Mouse (Mus musculus) liver, embryonic 15.5 days (tissue): ENCODE measurements at regions not wholly inside any gene's neighbourhood (a gene's known extent, or its start where the extent isn't known, plus 50 kb on each side); places are given as distances from the start of the nearest gene placed in this dataset.

Experiments
- ATAC-seq: fragments of 200-750 bp; cut with Nextera tagmentation; 2 replicates; pipeline ENCODE4 v1.8.0; 2017; ENCODE audit warnings: moderate number of reproducible peaks, mild to moderate bottlenecking, moderate library complexity; ENCODE audit not compliant: insufficient read depth
- H3K27ac ChIP-seq: fragments of 300-500 bp; sonication (generic); replicated peaks from 2 replicates; pipeline ENCODE4 v1.5.1; 2015; ENCODE audit warnings: mild to moderate bottlenecking, inconsistent platforms
- H3K27me3 ChIP-seq: fragments of 300-500 bp; sonication (generic); 2 replicates; pipeline ENCODE4 v1.6.1; 2015; ENCODE audit warnings: mild to moderate bottlenecking, inconsistent platforms
- H3K36me3 ChIP-seq: fragments of 300-500 bp; sonication (generic); replicated peaks from 2 replicates; pipeline ENCODE4 v1.6.1; 2015; ENCODE audit warnings: moderate library complexity, mild to moderate bottlenecking, inconsistent platforms
- H3K4me1 ChIP-seq: fragments of 300-500 bp; sonication (generic); replicated peaks from 2 replicates; pipeline ENCODE4 v1.6.1; 2015; ENCODE audit warnings: inconsistent platforms
- H3K4me2 ChIP-seq: fragments of 300-500 bp; sonication (generic); 2 replicates; pipeline ENCODE4 v1.6.1; 2015; ENCODE audit warnings: moderate library complexity, mild to moderate bottlenecking, inconsistent platforms
- H3K4me3 ChIP-seq: fragments of 300-500 bp; sonication (generic); replicated peaks from 2 replicates; pipeline ENCODE4 v1.5.1; 2015; ENCODE audit warnings: mild to moderate bottlenecking, inconsistent platforms
- H3K9ac ChIP-seq: fragments of 300-500 bp; sonication (generic); 2 replicates; pipeline ENCODE4 v1.6.1; 2015; ENCODE audit warnings: moderate library complexity, mild to moderate bottlenecking, inconsistent platforms
- H3K9me3 ChIP-seq: fragments of 300-500 bp; sonication (generic); replicated peaks from 2 replicates; pipeline ENCODE4 v1.6.1; 2016; ENCODE audit warnings: inconsistent platforms
- WGBS: fragments of 180-500 bp; shearing (Covaris S2); methylation state at CpG from one replicate; pipeline ENCODE4 v1.1.7; 2015; ENCODE audit warnings: mixed read lengths; ENCODE audit not compliant: insufficient replicate concordance; 5-methylcytosine and 5-hydroxymethylcytosine counted together

- Histone ChIP-seq H3K4me3 (no peak overlapping the region), H3K36me3 (no peaks in the 10 kb centered on the region), H3K27me3 (no peaks in the 10 kb centered on the region), H3K4me2 (no peak overlapping the region), H3K9me3 (no peaks in the 10 kb centered on the region), H3K27ac (peak overlapping the region; percentile 65), H3K9ac (no peak overlapping the region), H3K4me1 (peaks cover 46% of the 10 kb centered on the region)
- ATAC-seq, result no peak
- 31% methylated on average over 9 of the region's 9 CpGs for WGBS
Measured at GRCm38 (mm10) chr4:95162386-95163090, 110.5 kb upstream of the Jun start.

- H3K27ac ChIP-seq, result peak overlapping the region; percentile 65; the same call in 1 of the 2 replicates
- H3K36me3 ChIP-seq, result no peaks in the 10 kb centered on the region
Measured at GRCm38 (mm10) chr4:95163403-95163802, 111.4 kb upstream of the Jun start.

GRCm38 (mm10) chr4:95166503-95166902, 114.5 kb upstream of the Jun start:
- no peaks in the 10 kb centered on the region for H3K36me3 ChIP-seq
- H3K4me1 ChIP-seq, result peaks cover 21% of the 10 kb centered on the region
- no peak for ATAC-seq
- WGBS, result 62% methylated on average over 5 of the region's 5 CpGs
- H3K4me3 ChIP-seq, result no peak overlapping the region
- no peaks in the 10 kb centered on the region for H3K27me3 ChIP-seq
- H3K9me3 ChIP-seq, result no peaks in the 10 kb centered on the region
- no peak overlapping the region for H3K4me2 ChIP-seq
- H3K9ac ChIP-seq, result no peak overlapping the region
- H3K27ac ChIP-seq, result no peak overlapping the region

More at GRCm38 (mm10) chr4:95163403-95163802, 111.4 kb upstream of the Jun start:
- H3K4me3 ChIP-seq, result no peak overlapping the region
- no peaks in the 10 kb centered on the region for H3K27me3 ChIP-seq
- no peak overlapping the region for H3K4me2 ChIP-seq
- H3K9me3 ChIP-seq, result no peaks in the 10 kb centered on the region
- H3K9ac ChIP-seq, result no peak overlapping the region
- WGBS, result 65% methylated on average over 4 of the region's 4 CpGs
- H3K4me1 ChIP-seq, result peaks cover 39% of the 10 kb centered on the region
- ATAC-seq, result no peak

GRCm38 (mm10) chr4:95167216-95167615, 115.2 kb upstream of the Jun start:
- ATAC-seq, result no peak
- 50% methylated on average over 1 of the region's 1 CpGs for WGBS
- H3K27ac ChIP-seq, result no peak overlapping the region
- H3K36me3 ChIP-seq, result no peaks in the 10 kb centered on the region
- peaks cover 14% of the 10 kb centered on the region for H3K4me1 ChIP-seq
- no peaks in the 10 kb centered on the region for H3K27me3 ChIP-seq
- H3K9ac ChIP-seq, result no peak overlapping the region
- H3K9me3 ChIP-seq, result no peaks in the 10 kb centered on the region
- no peak overlapping the region for H3K4me3 ChIP-seq
- no peak overlapping the region for H3K4me2 ChIP-seq

GRCm38 (mm10) chr4:95169702-95170101, 117.7 kb upstream of the Jun start:
- no peaks in the 10 kb centered on the region for H3K9me3 ChIP-seq
- no peak overlapping the region for H3K4me3 ChIP-seq
- H3K27me3 ChIP-seq, result no peaks in the 10 kb centered on the region
- no peaks in the 10 kb centered on the region for H3K36me3 ChIP-seq
- no peak overlapping the region for H3K27ac ChIP-seq
- no peak overlapping the region for H3K9ac ChIP-seq
- 54% methylated on average over 2 of the region's 2 CpGs for WGBS
- H3K4me2 ChIP-seq, result no peak overlapping the region
- H3K4me1 ChIP-seq, result no peaks in the 10 kb centered on the region
- no peak for ATAC-seq

DNA sequence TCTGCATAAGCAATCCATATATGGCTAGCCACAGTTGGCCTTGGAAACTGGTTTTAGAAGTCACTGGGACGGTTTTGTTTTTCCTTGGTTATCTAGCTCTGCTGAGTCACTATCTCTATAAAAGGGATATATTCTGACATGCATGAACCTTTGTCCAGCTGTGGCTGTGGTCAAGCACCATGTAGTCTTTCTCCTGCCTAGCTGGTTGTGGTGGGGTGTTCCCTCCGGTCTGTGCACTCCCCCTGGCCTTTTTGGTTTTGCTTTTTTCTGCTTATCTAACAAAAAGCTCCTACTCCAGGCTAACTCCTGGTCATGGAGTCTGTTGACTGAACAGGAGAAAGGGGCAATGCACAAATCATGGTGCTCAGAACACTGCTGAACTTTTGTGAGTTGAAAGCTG, 125.7 kb upstream of the Jun start:
- H3K4me2 ChIP-seq, result no peak overlapping the region
- WGBS, result 19% methylated on average over 2 of the region's 2 CpGs
- peaks cover 5% of the 10 kb centered on the region; the same call in 1 of the 2 replicates for H3K4me1 ChIP-seq
- H3K27ac ChIP-seq, result no peak overlapping the region
- H3K4me3 ChIP-seq, result no peak overlapping the region
- no peak overlapping the region for H3K9ac ChIP-seq
- H3K9me3 ChIP-seq, result no peaks in the 10 kb centered on the region
- no peak for ATAC-seq
- no peaks in the 10 kb centered on the region for H3K27me3 ChIP-seq
- no peaks in the 10 kb centered on the region for H3K36me3 ChIP-seq

DNA sequence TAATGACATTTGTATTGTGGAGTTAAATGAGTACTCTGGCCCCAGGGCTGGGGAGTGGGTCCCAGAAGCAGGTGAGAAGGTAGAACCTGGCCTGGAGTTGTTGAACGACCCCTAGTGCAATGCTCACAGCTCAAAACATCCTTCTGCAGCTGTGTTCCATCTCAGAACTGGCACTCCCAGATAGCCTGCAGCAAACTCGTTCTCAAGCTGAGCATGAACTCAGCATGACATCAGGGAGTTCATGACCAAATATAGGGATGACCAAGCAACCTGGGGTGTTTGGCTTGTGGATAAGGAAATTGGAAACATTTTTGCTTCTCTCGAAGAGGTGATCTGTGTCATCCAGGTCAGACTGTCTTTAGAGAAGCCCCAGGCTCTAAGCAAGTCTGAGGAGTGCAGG, 126.4 kb upstream of the Jun start:
- Histone ChIP-seq H3K4me3 (no peak overlapping the region), H3K4me1 (peaks cover 5% of the 10 kb centered on the region; the same call in 1 of the 2 replicates), H3K27ac (no peak overlapping the region), H3K9ac (no peak overlapping the region), H3K9me3 (no peaks in the 10 kb centered on the region), H3K27me3 (no peaks in the 10 kb centered on the region), H3K36me3 (no peaks in the 10 kb centered on the region), H3K4me2 (no peak overlapping the region)
- ATAC-seq, result no peak
- 37% methylated on average over 3 of the region's 3 CpGs for WGBS

GRCm38 (mm10) chr4:95178900-95179299, 126.9 kb upstream of the Jun start:
- no peak overlapping the region for H3K4me3 ChIP-seq
- 63% methylated on average over 8 of the region's 8 CpGs for WGBS
- no peak overlapping the region for H3K9ac ChIP-seq
- ATAC-seq, result no peak
- H3K27me3 ChIP-seq, result no peaks in the 10 kb centered on the region
- no peak overlapping the region for H3K4me2 ChIP-seq
- H3K9me3 ChIP-seq, result no peaks in the 10 kb centered on the region
- H3K36me3 ChIP-seq, result no peaks in the 10 kb centered on the region
- H3K27ac ChIP-seq, result no peak overlapping the region
- H3K4me1 ChIP-seq, result peaks cover 5% of the 10 kb centered on the region; the same call in 1 of the 2 replicates

DNA sequence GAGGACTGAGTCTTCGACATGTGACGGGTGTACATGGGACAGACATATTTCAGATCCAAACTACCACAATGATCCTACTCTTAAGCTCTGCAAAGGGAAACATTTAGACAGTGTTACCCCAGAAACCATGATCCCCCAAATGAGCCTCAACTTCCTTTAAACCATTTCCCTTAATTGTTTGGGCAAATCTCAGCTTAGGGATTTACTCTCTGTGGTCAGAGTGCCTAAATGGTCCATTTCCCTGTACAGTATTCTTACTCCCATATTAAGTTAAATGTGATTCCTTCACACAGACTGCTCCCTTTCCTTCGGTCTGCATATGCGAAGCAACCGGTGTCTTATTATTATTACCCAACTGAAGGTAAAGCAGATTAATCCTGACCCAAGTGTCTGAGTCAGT, 128.4 kb upstream of the Jun start:
- no peak for ATAC-seq

GRCm38 (mm10) chr4:95180999-95181398, 129.0 kb upstream of the Jun start:
- Histone ChIP-seq H3K9me3 (no peaks in the 10 kb centered on the region), H3K9ac (no peak overlapping the region), H3K4me1 (peaks cover 5% of the 10 kb centered on the region; the same call in 1 of the 2 replicates), H3K27ac (no peak overlapping the region), H3K36me3 (no peaks in the 10 kb centered on the region), H3K4me3 (no peak overlapping the region), H3K4me2 (no peak overlapping the region), H3K27me3 (no peaks in the 10 kb centered on the region)
- no peak for ATAC-seq

More for the DNA sequence above, 128.4 kb upstream of the Jun start:
- Histone ChIP-seq H3K4me1 (peaks cover 5% of the 10 kb centered on the region; the same call in 1 of the 2 replicates), H3K27me3 (no peaks in the 10 kb centered on the region), H3K4me2 (no peak overlapping the region), H3K4me3 (no peak overlapping the region), H3K36me3 (no peaks in the 10 kb centered on the region), H3K9me3 (no peaks in the 10 kb centered on the region), H3K27ac (no peak overlapping the region), H3K9ac (no peak overlapping the region)
- 76% methylated on average over 5 of the region's 5 CpGs for WGBS

DNA sequence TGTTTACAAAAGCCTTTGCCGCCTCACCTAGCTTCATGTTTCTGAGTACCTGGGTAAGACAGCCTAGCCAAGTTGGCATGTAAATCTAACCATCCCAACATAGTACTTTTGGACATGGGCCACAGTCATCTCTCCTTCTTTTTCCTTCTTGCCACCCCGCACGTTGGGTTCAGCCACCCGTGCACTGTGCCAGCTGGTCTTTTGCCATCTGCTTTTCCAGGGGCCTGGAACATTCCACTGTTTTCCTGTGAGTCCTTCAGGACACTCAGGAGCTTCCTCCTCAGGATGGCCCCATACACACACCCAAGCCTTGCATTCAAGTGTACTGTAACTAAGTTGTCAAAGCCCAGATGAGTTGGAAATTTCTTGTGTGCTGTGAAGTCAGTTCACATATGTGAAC, 132.2 kb upstream of the Jun start:
- H3K9me3 ChIP-seq, result no peaks in the 10 kb centered on the region
- no peak overlapping the region for H3K4me2 ChIP-seq
- no peaks in the 10 kb centered on the region for H3K4me1 ChIP-seq
- H3K27me3 ChIP-seq, result no peaks in the 10 kb centered on the region
- H3K4me3 ChIP-seq, result no peak overlapping the region
- ATAC-seq, result no peak
- H3K9ac ChIP-seq, result no peak overlapping the region
- H3K36me3 ChIP-seq, result no peaks in the 10 kb centered on the region
- H3K27ac ChIP-seq, result no peak overlapping the region
- 63% methylated on average over 4 of the region's 4 CpGs for WGBS
